Mouse (Mus musculus) stomach, embryonic 14.5 days (tissue): ENCODE measurements at regions not wholly inside any gene's neighbourhood (a gene's known extent, or its start where the extent isn't known, plus 50 kb on each side); places are given as distances from the start of the nearest gene placed in this dataset.

Experiments used
- ATAC-seq: fragments of 200-750 bp; cut with Nextera tagmentation; 2 replicates; pipeline ENCODE4 v1.8.0; 2017; ENCODE audit warnings: low read depth, moderate TSS enrichment; ENCODE audit not compliant: insufficient number of reproducible peaks, insufficient read depth, low FRiP score
- H3K27ac ChIP-seq: fragments of 300-500 bp; sonication (generic); 2 replicates; pipeline ENCODE4 v1.5.1; 2014; ENCODE audit warnings: mild to moderate bottlenecking, low read length, moderate library complexity, mixed read lengths
- H3K27me3 ChIP-seq: fragments of 300-500 bp; sonication (generic); 2 replicates; pipeline ENCODE4 v1.6.1; 2014; ENCODE audit warnings: low read length, control low read depth, mixed read lengths; ENCODE audit not compliant: control insufficient read depth, insufficient read depth
- H3K36me3 ChIP-seq: fragments of 300-500 bp; sonication (generic); 2 replicates; pipeline ENCODE4 v1.6.1; 2014; ENCODE audit warnings: mild to moderate bottlenecking, control low read depth, low read length, moderate library complexity, mixed read lengths; ENCODE audit not compliant: control insufficient read depth, insufficient read depth
- H3K4me1 ChIP-seq: fragments of 300-500 bp; sonication (generic); 2 replicates; pipeline ENCODE4 v1.6.1; 2014; ENCODE audit warnings: low read length, control low read depth, mixed read lengths; ENCODE audit not compliant: control insufficient read depth, insufficient read depth
- H3K4me2 ChIP-seq: fragments of 300-500 bp; sonication (generic); replicated peaks from 2 replicates; pipeline ENCODE4 v1.6.1; 2014; ENCODE audit warnings: low read depth, low read length, control low read depth
- H3K4me3 ChIP-seq: fragments of 300-500 bp; sonication (generic); 2 replicates; pipeline ENCODE4 v1.5.1; 2014; ENCODE audit warnings: low read depth, low read length, control low read depth
- H3K9ac ChIP-seq: fragments of 300-500 bp; sonication (generic); replicated peaks from 2 replicates; pipeline ENCODE4 v1.6.1; 2014; ENCODE audit warnings: low read depth, mild to moderate bottlenecking, control low read depth, low read length, moderate library complexity, mixed read lengths
- H3K9me3 ChIP-seq: fragments of 300-500 bp; sonication (generic); 2 replicates; pipeline ENCODE4 v1.6.1; 2016; ENCODE audit warnings: low read depth, low read length, control low read depth; ENCODE audit not compliant: control insufficient read depth
- WGBS: fragments of 180-500 bp; shearing (Covaris S2); extraction: QIAGEN DNeasy Blood & Tissue Kit; methylation state at CpG from one replicate; pipeline ENCODE4 v1.1.7; 2014; 5-methylcytosine and 5-hydroxymethylcytosine counted together

DNA sequence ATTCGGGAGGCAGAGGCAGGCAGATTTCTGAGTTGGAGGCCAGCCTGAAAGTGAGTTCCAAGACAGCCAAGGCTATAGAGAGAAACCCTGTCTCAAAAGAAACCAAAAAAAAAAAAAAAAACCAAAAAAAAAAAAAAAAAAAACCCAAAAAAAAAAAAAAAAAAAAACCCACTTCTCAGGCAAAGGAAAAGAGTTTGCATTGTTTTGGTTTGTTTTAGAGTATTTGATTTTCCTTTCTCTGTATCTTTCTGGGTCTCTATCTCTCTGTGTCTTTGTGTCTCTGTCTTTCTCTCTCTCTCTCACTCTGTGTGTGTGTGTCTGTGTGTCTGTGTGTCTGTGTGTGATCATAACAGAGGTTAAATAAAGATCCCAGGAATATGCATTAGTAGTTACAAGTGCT lies 95.7 kb upstream of the AI593442 start:
- Histone ChIP-seq H3K27ac (no peak overlapping the region), H3K27me3 (no peaks in the 10 kb centered on the region), H3K9ac (no peak overlapping the region), H3K4me3 (no peak overlapping the region), H3K36me3 (no peaks in the 10 kb centered on the region), H3K9me3 (no peaks in the 10 kb centered on the region), H3K4me2 (no peak overlapping the region), H3K4me1 (no peaks in the 10 kb centered on the region)
- ATAC-seq: no peak
- WGBS: 89% methylated on average over 1 of the region's 1 CpGs

DNA sequence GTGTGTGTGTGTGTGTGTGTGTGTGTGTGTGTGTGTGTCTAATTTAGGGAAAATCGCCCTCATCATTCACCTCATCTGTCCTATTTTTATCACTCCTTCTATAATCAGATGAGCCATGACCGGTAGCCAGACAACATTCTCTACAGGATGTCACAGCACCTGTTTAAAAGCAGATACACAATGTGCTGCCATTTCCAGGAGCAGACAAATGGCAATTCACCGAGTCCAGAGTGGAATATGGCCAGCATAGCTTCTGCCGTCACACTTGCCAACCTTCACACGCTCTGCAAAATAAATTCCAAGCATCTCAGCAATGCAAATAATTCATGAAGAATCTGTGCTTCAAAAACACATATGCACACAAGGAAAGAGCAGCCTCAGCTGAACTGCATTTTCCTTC lies 88.5 kb upstream of the AI593442 start:
- H3K4me3 ChIP-seq: no peak overlapping the region
- no peaks in the 10 kb centered on the region for H3K36me3 ChIP-seq
- WGBS: 71% methylated on average over 5 of the region's 5 CpGs

DNA sequence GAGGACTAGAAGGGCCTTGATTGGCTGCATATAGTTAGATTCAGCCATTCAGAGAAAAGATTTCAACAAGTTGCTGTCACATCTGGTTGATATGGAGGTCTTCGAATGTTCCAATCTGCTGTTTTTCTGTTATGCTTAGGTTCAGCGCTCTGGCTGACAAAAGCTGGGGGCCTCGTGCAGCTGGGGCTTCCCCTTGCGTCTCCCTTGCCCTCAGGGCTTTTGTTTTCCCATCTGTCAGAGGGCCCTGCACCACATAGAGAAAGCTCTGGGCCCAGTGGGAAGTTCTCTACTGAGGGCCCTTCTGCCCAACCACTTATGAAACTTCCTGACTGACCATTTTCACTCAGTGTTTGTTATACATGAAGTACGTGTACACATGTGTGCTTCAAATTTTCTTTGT lies 86.2 kb upstream of the AI593442 start:
- ATAC-seq: no peak
- H3K27me3 ChIP-seq: no peaks in the 10 kb centered on the region
- H3K4me1 ChIP-seq: no peaks in the 10 kb centered on the region
- no peak overlapping the region for H3K4me3 ChIP-seq
- no peak overlapping the region for H3K4me2 ChIP-seq
- H3K27ac ChIP-seq: no peak overlapping the region
- H3K9me3 ChIP-seq: no peaks in the 10 kb centered on the region
- no peak overlapping the region for H3K9ac ChIP-seq
- H3K36me3 ChIP-seq: no peaks in the 10 kb centered on the region
- WGBS: 73% methylated on average over 5 of the region's 5 CpGs

More for the DNA sequence above, 88.5 kb upstream of the AI593442 start:
- no peaks in the 10 kb centered on the region for H3K9me3 ChIP-seq
- H3K27me3 ChIP-seq: no peaks in the 10 kb centered on the region
- no peak overlapping the region for H3K4me2 ChIP-seq
- no peak overlapping the region for H3K9ac ChIP-seq
- no peak overlapping the region for H3K27ac ChIP-seq
- no peak for ATAC-seq
- no peaks in the 10 kb centered on the region for H3K4me1 ChIP-seq

DNA sequence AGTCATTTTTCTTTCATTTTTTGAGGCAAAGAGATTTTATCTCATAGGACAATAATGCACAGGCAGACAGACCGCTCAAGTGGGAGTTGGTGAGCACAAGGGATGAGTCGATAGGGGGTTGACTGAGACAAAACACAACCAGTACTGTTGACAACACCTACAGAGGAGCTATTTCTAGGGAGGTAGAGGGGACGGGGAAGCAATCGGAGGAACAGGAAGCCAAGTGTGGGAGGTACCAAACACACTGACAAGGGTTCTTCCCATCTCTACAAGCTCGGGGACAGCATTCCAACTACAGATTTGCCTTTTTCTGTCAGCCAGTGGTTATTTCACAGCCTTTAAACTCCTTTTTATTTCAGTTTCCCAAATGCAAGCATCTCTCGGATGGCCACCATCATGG lies 83.3 kb upstream of the AI593442 start:
- Histone ChIP-seq H3K9me3 (no peaks in the 10 kb centered on the region), H3K4me2 (no peak overlapping the region), H3K4me3 (no peak overlapping the region), H3K9ac (no peak overlapping the region), H3K27ac (no peak overlapping the region), H3K27me3 (no peaks in the 10 kb centered on the region), H3K4me1 (no peaks in the 10 kb centered on the region), H3K36me3 (no peaks in the 10 kb centered on the region)
- no peak for ATAC-seq
- WGBS: 72% methylated on average over 6 of the region's 6 CpGs

DNA sequence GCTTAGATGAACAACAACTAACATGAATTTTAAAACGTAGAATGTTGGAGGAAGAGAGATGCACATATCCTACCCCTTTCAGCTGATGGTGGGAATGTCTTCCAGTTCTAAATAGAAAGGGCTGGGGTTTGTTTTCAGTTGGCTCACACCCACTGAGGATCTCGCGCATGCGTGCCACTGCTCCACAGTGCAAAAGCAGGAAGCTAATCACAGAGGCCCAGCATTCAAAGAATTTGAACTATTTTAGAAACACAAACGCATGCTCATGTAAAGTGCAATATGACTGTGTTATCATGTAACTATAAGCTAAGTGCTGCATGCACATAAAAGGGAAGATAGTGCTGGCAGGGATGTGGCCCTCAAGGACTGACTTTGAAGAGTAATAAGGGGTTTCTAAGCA lies 81.7 kb upstream of the AI593442 start:
- Histone ChIP-seq H3K27ac (no peak overlapping the region), H3K4me3 (no peak overlapping the region), H3K9ac (no peak overlapping the region), H3K9me3 (no peaks in the 10 kb centered on the region), H3K36me3 (no peaks in the 10 kb centered on the region), H3K27me3 (no peaks in the 10 kb centered on the region), H3K4me1 (no peaks in the 10 kb centered on the region), H3K4me2 (no peak overlapping the region)
- no peak for ATAC-seq
- WGBS: 64% methylated on average over 5 of the region's 5 CpGs

DNA sequence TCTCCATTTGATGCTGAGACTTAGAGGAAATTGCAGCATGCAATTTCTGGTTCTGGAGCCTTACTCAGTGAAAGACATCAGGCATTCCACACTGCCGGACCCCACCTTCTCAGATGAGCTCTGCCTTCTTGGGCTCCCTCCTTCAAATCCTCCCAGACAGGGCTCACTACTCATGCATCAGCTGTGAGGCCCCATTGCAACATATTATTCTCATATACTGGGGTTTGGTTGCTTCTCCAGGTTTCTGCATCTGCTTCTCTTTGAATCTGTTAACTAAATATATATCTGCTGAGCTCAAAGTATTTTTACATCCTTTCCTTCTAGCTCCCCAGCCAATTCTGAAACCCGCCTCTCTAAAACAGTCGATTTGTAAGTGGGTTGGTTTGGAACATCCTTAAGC lies 68.8 kb upstream of the AI593442 start:
- no peaks in the 10 kb centered on the region for H3K27me3 ChIP-seq

DNA sequence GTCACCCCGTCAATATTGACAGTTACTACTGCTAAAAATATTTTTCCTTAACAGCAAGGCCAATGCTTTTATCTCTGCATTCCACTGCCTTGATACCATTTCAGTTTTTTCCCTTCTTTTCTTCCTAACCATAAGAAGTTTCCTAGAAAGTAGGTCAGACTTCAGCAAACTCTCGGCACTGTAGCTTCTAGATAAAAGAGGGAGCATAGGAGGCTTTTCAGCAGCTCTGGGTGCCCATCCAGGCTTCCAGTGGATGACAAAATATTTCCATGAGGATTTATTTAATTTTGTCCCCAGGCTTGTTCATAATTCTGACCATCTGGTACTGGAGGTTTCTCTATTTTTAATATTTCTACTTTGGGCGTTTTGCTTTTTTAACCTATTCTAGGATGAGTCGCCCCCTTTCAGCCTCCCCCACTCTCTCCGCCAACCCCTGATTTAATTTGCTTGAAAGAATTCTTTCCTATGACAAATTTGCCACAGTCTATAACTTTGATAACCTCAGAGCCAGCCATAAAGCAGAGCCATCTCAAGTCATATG lies 59.0 kb upstream of the AI593442 start:
- Histone ChIP-seq H3K36me3 (no peaks in the 10 kb centered on the region), H3K4me1 (no peaks in the 10 kb centered on the region), H3K9ac (no peak overlapping the region), H3K4me2 (no peak overlapping the region), H3K27ac (no peak overlapping the region), H3K27me3 (no peaks in the 10 kb centered on the region), H3K4me3 (no peak overlapping the region), H3K9me3 (no peaks in the 10 kb centered on the region)
- WGBS: 82% methylated on average over 5 of the region's 5 CpGs
- no peak for ATAC-seq

More for the DNA sequence above, 68.8 kb upstream of the AI593442 start:
- no peak overlapping the region for H3K9ac ChIP-seq
- no peaks in the 10 kb centered on the region for H3K9me3 ChIP-seq
- whole genome bisulfite sequencing: 94% methylated on average over 3 of the region's 3 CpGs
- H3K27ac ChIP-seq: no peak overlapping the region
- no peaks in the 10 kb centered on the region for H3K4me1 ChIP-seq
- no peak overlapping the region for H3K4me3 ChIP-seq
- H3K36me3 ChIP-seq: no peaks in the 10 kb centered on the region
- no peak overlapping the region for H3K4me2 ChIP-seq
- ATAC-seq: no peak
